Mouse (Mus musculus): ENCODE data around the gene Wdr90.

The Wdr90 gene

GRCm38 (mm10) chr17:25830806-25831431, 30.4 kb downstream of the Wdr90 start:
- DNase-seq (ENCODE audit: low spot score): no peak

- DNase-seq (ENCODE audit: low spot score): no peak
Observed at GRCm38 (mm10) chr17:25830200-25830753, 31.0 kb downstream of the Wdr90 start.

GRCm38 (mm10) chr17:25829558-25830017, 31.7 kb downstream of the Wdr90 start:
- DNase-seq (ENCODE audit: low spot score): no peak

GRCm38 (mm10) chr17:25828712-25829557, 32.4 kb downstream of the Wdr90 start, which contains the start of gene Jmjd8:
Gene Jmjd8, plus strand, starts transcription at chr17:25828867.
- peak; percentile 71 for DNase-seq (ENCODE audit: low spot score)

GRCm38 (mm10) chr17:25828223-25828594, 33.1 kb downstream of the Wdr90 start:
- no peak for DNase-seq (ENCODE audit: low spot score)

- no peak for DNase-seq (ENCODE audit: low spot score)
Observed at GRCm38 (mm10) chr17:25827546-25828222, 33.6 kb downstream of the Wdr90 start.

- no peak for DNase-seq (ENCODE audit: low spot score)
Observed at GRCm38 (mm10) chr17:25827011-25827410, 34.3 kb downstream of the Wdr90 start.

- no peak for DNase-seq (ENCODE audit: low spot score)
Observed at GRCm38 (mm10) chr17:25825984-25826570, 35.2 kb downstream of the Wdr90 start.

- no peak for DNase-seq (ENCODE audit: low spot score)
Observed at GRCm38 (mm10) chr17:25825311-25825710, 36.0 kb downstream of the Wdr90 start.

- no peak for DNase-seq (ENCODE audit: low spot score)
Observed at GRCm38 (mm10) chr17:25824362-25825142, 36.7 kb downstream of the Wdr90 start.

- peak; percentile 85 for DNase-seq (ENCODE audit: low spot score)
Observed at GRCm38 (mm10) chr17:25823452-25823851, 37.8 kb downstream of the Wdr90 start, which contains the start of gene Wdr24. Gene Wdr24, plus strand, starts transcription at chr17:25823627.

- no peak for DNase-seq (ENCODE audit: low spot score)
Observed at GRCm38 (mm10) chr17:25818851-25819780, 42.2 kb downstream of the Wdr90 start.

GRCm38 (mm10) chr17:25817662-25818061, 43.6 kb downstream of the Wdr90 start:
- DNase-seq (ENCODE audit: low spot score): no peak

GRCm38 (mm10) chr17:25813471-25813870, 47.8 kb downstream of the Wdr90 start:
- DNase-seq (ENCODE audit: low spot score): peak; percentile 64

GRCm38 (mm10) chr17:25810890-25811289, 50.4 kb downstream of the Wdr90 start:
- DNase-seq (ENCODE audit: low spot score): no peak

- DNase-seq (ENCODE audit: low spot score): no peak
Observed at GRCm38 (mm10) chr17:25809606-25810340, 51.5 kb downstream of the Wdr90 start.

- DNase-seq (ENCODE audit: low spot score): no peak
Observed at GRCm38 (mm10) chr17:25808789-25809605, 52.3 kb downstream of the Wdr90 start, which contains the start of gene Fbxl16. Gene Fbxl16, plus strand, starts transcription at chr17:25809085.

GRCm38 (mm10) chr17:25808028-25808427, 53.3 kb downstream of the Wdr90 start:
- DNase-seq (ENCODE audit: low spot score): no peak
